Mouse (Mus musculus) urinary bladder, postnatal 4 days (tissue): ENCODE data around the gene Elmo1.

Experiments used
- DNase-seq, 2 experiments: peaks; one replicate each; pipeline ENCODE4 v3.0.0; 2021 to 2022; ENCODE audit warnings: low spot score in 2 of 2

Gene Elmo1

GRCm38 (mm10) chr13:20263173-20263572, 172.8 kb downstream of the Elmo1 start:
- DNase-seq, result no peak

GRCm38 (mm10) chr13:20270148-20270547, 179.8 kb downstream of the Elmo1 start:
- no peak for DNase-seq

GRCm38 (mm10) chr13:20271799-20272198, 181.4 kb downstream of the Elmo1 start:
- no peak for DNase-seq

GRCm38 (mm10) chr13:20272562-20272961, 182.2 kb downstream of the Elmo1 start:
- DNase-seq, result no peak

- no peak for DNase-seq
Measured at GRCm38 (mm10) chr13:20279889-20280288, 189.5 kb downstream of the Elmo1 start.

GRCm38 (mm10) chr13:20283891-20284290, 193.5 kb downstream of the Elmo1 start:
- DNase-seq, result no peak

- no peak for DNase-seq
Measured at GRCm38 (mm10) chr13:20286680-20287079, 196.3 kb downstream of the Elmo1 start.

GRCm38 (mm10) chr13:20288393-20288792, 198.0 kb downstream of the Elmo1 start:
- peak in 1 of 2 experiments; percentile 24 for DNase-seq

- no peak for DNase-seq
Measured at GRCm38 (mm10) chr13:20290412-20290811, 200.0 kb downstream of the Elmo1 start.

- peak in 1 of 2 experiments; percentile 32 for DNase-seq
Measured at GRCm38 (mm10) chr13:20292348-20292747, 202.0 kb downstream of the Elmo1 start.

GRCm38 (mm10) chr13:20295278-20295970, 205.0 kb downstream of the Elmo1 start:
- DNase-seq, result no peak

GRCm38 (mm10) chr13:20297841-20298240, 207.4 kb downstream of the Elmo1 start:
- DNase-seq, result no peak

- no peak for DNase-seq
Measured at GRCm38 (mm10) chr13:20299424-20299823, 209.0 kb downstream of the Elmo1 start.

GRCm38 (mm10) chr13:20300052-20300564, 209.7 kb downstream of the Elmo1 start:
- no peak for DNase-seq

GRCm38 (mm10) chr13:20300626-20301025, 210.2 kb downstream of the Elmo1 start:
- DNase-seq, result no peak

GRCm38 (mm10) chr13:20301760-20302159, 211.4 kb downstream of the Elmo1 start:
- DNase-seq, result no peak

- DNase-seq, result no peak
Measured at GRCm38 (mm10) chr13:20305621-20306020, 215.2 kb downstream of the Elmo1 start.

GRCm38 (mm10) chr13:20306180-20307177, 216.1 kb downstream of the Elmo1 start:
- DNase-seq, result no peak

- no peak for DNase-seq
Measured at GRCm38 (mm10) chr13:20307381-20307780, 217.0 kb downstream of the Elmo1 start.

- peak; percentile 36 to 75 for DNase-seq
Measured at GRCm38 (mm10) chr13:20311612-20312011, 221.2 kb downstream of the Elmo1 start.

GRCm38 (mm10) chr13:20313345-20313744, 222.9 kb downstream of the Elmo1 start:
- DNase-seq, result no peak

- DNase-seq, result no peak
Measured at GRCm38 (mm10) chr13:20316139-20316538, 225.7 kb downstream of the Elmo1 start.
